Mouse (Mus musculus) midbrain, embryonic 16.5 days (tissue): Measurements from ENCODE around the gene Pold4. TPM values are rescaled to one million over a fixed set of nuclear protein-coding genes. Genes with fewer than 3 reads are reported as not detected.

ENCODE experiments used
- ATAC-seq: fragments of 200-750 bp; cut with Nextera tagmentation; 2 replicates; pipeline ENCODE4 v1.8.0; 2017; ENCODE audit warnings: moderate TSS enrichment
- H3K27ac ChIP-seq: fragments of 300-500 bp; sonication (generic); 2 replicates; pipeline ENCODE4 v1.5.1; 2014; ENCODE audit warnings: mild to moderate bottlenecking, low read length, mixed read lengths
- H3K27me3 ChIP-seq: fragments of 300-500 bp; sonication (generic); 2 replicates; pipeline ENCODE4 v1.6.1; 2014; ENCODE audit warnings: low read depth, low read length, mixed read lengths; ENCODE audit not compliant: control insufficient read depth, insufficient read depth
- H3K36me3 ChIP-seq: fragments of 300-500 bp; sonication (generic); 2 replicates; pipeline ENCODE4 v1.6.1; 2014; ENCODE audit warnings: mild to moderate bottlenecking, low read length, moderate library complexity, mixed read lengths; ENCODE audit not compliant: control insufficient read depth, insufficient read depth
- H3K4me1 ChIP-seq: fragments of 300-500 bp; sonication (generic); 2 replicates; pipeline ENCODE4 v1.6.1; 2014; ENCODE audit warnings: mild to moderate bottlenecking, low read length, mixed read lengths; ENCODE audit not compliant: control insufficient read depth, insufficient read depth
- H3K4me2 ChIP-seq: fragments of 300-500 bp; sonication (generic); 2 replicates; pipeline ENCODE4 v1.6.1; 2014; ENCODE audit warnings: mild to moderate bottlenecking, low read length, mixed read lengths
- H3K4me3 ChIP-seq: fragments of 300-500 bp; sonication (generic); 2 replicates; pipeline ENCODE4 v1.5.1; 2014; ENCODE audit warnings: low read depth, mild to moderate bottlenecking, low read length, moderate library complexity, mixed read lengths
- H3K9ac ChIP-seq: fragments of 300-500 bp; sonication (generic); 2 replicates; pipeline ENCODE4 v1.6.1; 2014; ENCODE audit warnings: low read depth, low read length, mixed read lengths
- H3K9me3 ChIP-seq: fragments of 300-500 bp; sonication (generic); replicated peaks from 2 replicates; pipeline ENCODE4 v1.6.1; 2014; ENCODE audit warnings: mild to moderate bottlenecking, low read length, mixed read lengths; ENCODE audit not compliant: control insufficient read depth, poor library complexity, severe bottlenecking
- WGBS: fragments of 180-500 bp; shearing (Covaris S2); extraction: QIAGEN DNeasy Blood & Tissue Kit; methylation state at CpG from one replicate; pipeline ENCODE4 v1.1.7; 2014; 5-methylcytosine and 5-hydroxymethylcytosine counted together
- polyA plus RNA-seq: library from polyadenylated mRNA; unstranded; fragments of >200 nt; fragmentation: Nextera tagmentation; extraction: Ambion mirVana; gene quantifications from 2 replicates; pipeline ENCODE4 v1.2.1, GENCODE M21; 2015

Pold4 gene
- polyA plus RNA-seq, 1 experiment from 2014 or later = 19.2 TPM

DNA sequence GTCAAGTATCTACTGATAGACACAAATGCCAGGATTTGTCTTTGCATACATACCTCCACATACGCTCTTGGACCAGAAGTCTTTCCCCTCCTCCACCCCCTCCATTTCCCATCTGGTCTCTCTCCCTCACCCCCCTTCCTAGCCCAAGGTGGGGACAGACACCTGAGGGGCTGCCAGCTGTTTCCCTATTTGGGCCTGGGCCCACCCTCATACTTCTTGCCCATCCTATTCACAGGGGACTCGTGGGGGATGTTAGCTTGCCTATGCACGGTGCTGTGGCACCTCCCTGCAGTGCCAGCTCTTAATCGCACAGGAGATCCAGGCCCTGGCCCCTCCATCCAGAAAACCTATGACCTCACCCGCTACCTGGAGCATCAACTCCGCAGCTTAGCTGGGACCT lies 11.8 kb upstream of the Pold4 start:
- Histone ChIP-seq H3K27me3 (peaks cover 12% of the 10 kb centered on the region), H3K4me3 (no peak overlapping the region)
- 82% methylated on average over 6 of the region's 6 CpGs for WGBS

GRCm38 (mm10) chr19:4220416-4220815 lies 11.3 kb upstream of the Pold4 start:
- H3K9ac ChIP-seq = no peak overlapping the region
- H3K27ac ChIP-seq = no peak overlapping the region
- H3K27me3 ChIP-seq = peaks cover 12% of the 10 kb centered on the region
- H3K4me2 ChIP-seq = no peak overlapping the region
- H3K9me3 ChIP-seq = no peaks in the 10 kb centered on the region
- 60% methylated on average over 4 of the region's 4 CpGs for WGBS
- no peak overlapping the region for H3K4me3 ChIP-seq
- no peak for ATAC-seq
- no peaks in the 10 kb centered on the region for H3K36me3 ChIP-seq
- peaks cover 1% of the 10 kb centered on the region for H3K4me1 ChIP-seq

More for the DNA sequence above, 11.8 kb upstream of the Pold4 start:
- peaks cover 6% of the 10 kb centered on the region for H3K4me1 ChIP-seq
- no peaks in the 10 kb centered on the region for H3K9me3 ChIP-seq
- H3K27ac ChIP-seq = no peak overlapping the region
- ATAC-seq = no peak
- no peak overlapping the region for H3K9ac ChIP-seq
- H3K36me3 ChIP-seq = no peaks in the 10 kb centered on the region
- no peak overlapping the region for H3K4me2 ChIP-seq

- Histone ChIP-seq H3K27me3 (peaks cover 9% of the 10 kb centered on the region), H3K9me3 (no peaks in the 10 kb centered on the region), H3K4me2 (no peak overlapping the region), H3K27ac (no peak overlapping the region), H3K36me3 (no peaks in the 10 kb centered on the region), H3K4me3 (no peak overlapping the region), H3K9ac (no peak overlapping the region), H3K4me1 (no peaks in the 10 kb centered on the region)
- ATAC-seq = no peak
- WGBS = 46% methylated on average over 14 of the region's 14 CpGs
Observed at GRCm38 (mm10) chr19:4220957-4221743, 10.5 kb upstream of the Pold4 start.

- no peak for ATAC-seq
- Histone ChIP-seq H3K4me1 (no peaks in the 10 kb centered on the region), H3K4me2 (no peak overlapping the region), H3K4me3 (no peak overlapping the region), H3K27me3 (no peaks in the 10 kb centered on the region), H3K36me3 (no peaks in the 10 kb centered on the region), H3K9ac (no peak overlapping the region), H3K27ac (no peak overlapping the region), H3K9me3 (no peaks in the 10 kb centered on the region)
- 84% methylated on average over 11 of the region's 11 CpGs for WGBS
Observed at GRCm38 (mm10) chr19:4222165-4222564, 9.5 kb upstream of the Pold4 start.

DNA sequence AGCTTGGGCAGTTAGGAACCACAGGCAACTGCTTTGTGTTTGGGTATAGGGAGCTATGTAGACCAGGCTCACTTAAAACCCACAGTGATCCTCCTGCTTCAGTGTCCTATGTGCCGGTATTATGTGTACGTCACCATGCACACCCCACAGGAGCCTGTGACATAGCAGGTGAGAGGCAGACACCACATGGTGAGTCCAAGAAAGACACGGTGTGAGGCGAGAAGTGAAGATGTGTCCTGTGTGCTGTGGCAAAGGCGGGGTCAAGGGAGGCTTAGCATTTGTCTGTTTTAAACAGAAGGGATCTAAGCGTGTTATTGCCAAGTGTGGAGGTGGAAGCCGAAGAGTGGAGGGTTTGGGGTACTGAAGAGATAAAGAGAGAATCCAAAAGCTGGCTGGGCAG lies 4.9 kb upstream of the Pold4 start:
- Histone ChIP-seq H3K4me1 (peaks cover 4% of the 10 kb centered on the region), H3K36me3 (no peaks in the 10 kb centered on the region), H3K27me3 (peaks cover 5% of the 10 kb centered on the region; the same call in 1 of the 2 replicates), H3K9me3 (no peaks in the 10 kb centered on the region), H3K9ac (no peak overlapping the region), H3K27ac (no peak overlapping the region), H3K4me3 (no peak overlapping the region), H3K4me2 (no peak overlapping the region)
- WGBS = 89% methylated on average over 7 of the region's 7 CpGs
- no peak for ATAC-seq

- H3K9me3 ChIP-seq = no peaks in the 10 kb centered on the region
- no peak overlapping the region for H3K4me3 ChIP-seq
- H3K36me3 ChIP-seq = no peaks in the 10 kb centered on the region
- H3K9ac ChIP-seq = no peak overlapping the region
- H3K4me1 ChIP-seq = peaks cover 9% of the 10 kb centered on the region
- no peak overlapping the region for H3K4me2 ChIP-seq
- peaks cover 5% of the 10 kb centered on the region; the same call in 1 of the 2 replicates for H3K27me3 ChIP-seq
- no peak for ATAC-seq
- 61% methylated on average over 5 of the region's 5 CpGs for WGBS
- no peak overlapping the region for H3K27ac ChIP-seq
Observed at GRCm38 (mm10) chr19:4227446-4227845, 4.3 kb upstream of the Pold4 start.

- Histone ChIP-seq H3K4me3 (no peak overlapping the region), H3K27me3 (peaks cover 5% of the 10 kb centered on the region; the same call in 1 of the 2 replicates), H3K27ac (no peak overlapping the region), H3K4me1 (peaks cover 11% of the 10 kb centered on the region), H3K9ac (no peak overlapping the region), H3K4me2 (no peak overlapping the region), H3K9me3 (no peaks in the 10 kb centered on the region), H3K36me3 (no peaks in the 10 kb centered on the region)
- WGBS = 15% methylated on average over 8 of the region's 8 CpGs
- ATAC-seq = no peak
Observed at GRCm38 (mm10) chr19:4227894-4228678, 3.6 kb upstream of the Pold4 start.

- no peaks in the 10 kb centered on the region for H3K36me3 ChIP-seq
- ATAC-seq = no peak
- H3K4me3 ChIP-seq = no peak overlapping the region
- H3K27ac ChIP-seq = no peak overlapping the region
- no peak overlapping the region for H3K9ac ChIP-seq
- H3K4me2 ChIP-seq = no peak overlapping the region
- peaks cover 5% of the 10 kb centered on the region; the same call in 1 of the 2 replicates for H3K27me3 ChIP-seq
- H3K4me1 ChIP-seq = peaks cover 11% of the 10 kb centered on the region
- WGBS = 71% methylated on average over 4 of the region's 4 CpGs
- H3K9me3 ChIP-seq = no peaks in the 10 kb centered on the region
Observed at GRCm38 (mm10) chr19:4228891-4229290, 2.8 kb upstream of the Pold4 start.
